Mouse (Mus musculus) olfactory bulb, adult 2 months (tissue): Measurements from ENCODE around the gene Hdhd5. TPM values are rescaled to one million over a fixed set of nuclear protein-coding genes. Genes with fewer than 3 reads are reported as not detected.

Experiments used
- H3K27ac ChIP-seq: fragments of 200-500 bp; 2 replicates; pipeline ENCODE4 v1.5.1; 2012; ENCODE audit warnings: low read depth, low read length; ENCODE audit not compliant: insufficient read depth
- H3K4me1 ChIP-seq: fragments of 200-500 bp; 2 replicates; pipeline ENCODE4 v1.6.1; 2012; ENCODE audit warnings: low read length; ENCODE audit not compliant: control insufficient read depth, insufficient read depth
- H3K4me3 ChIP-seq: fragments of 200-500 bp; 2 replicates; pipeline ENCODE4 v1.5.1; 2012; ENCODE audit warnings: mild to moderate bottlenecking, low read depth, low read length, moderate library complexity; ENCODE audit not compliant: insufficient read depth
- CTCF ChIP-seq: fragments of 200-500 bp; IDR thresholded peaks from 2 replicates; pipeline ENCODE4 v1.5.1; 2012; ENCODE audit warnings: low read depth, mild to moderate bottlenecking, low read length, moderate library complexity; ENCODE audit not compliant: insufficient read depth
- POLR2A ChIP-seq: fragments of 200-500 bp; IDR thresholded peaks from 2 replicates; pipeline ENCODE4 v1.6.1; 2012; ENCODE audit warnings: mild to moderate bottlenecking, low read depth, low read length, moderate library complexity; ENCODE audit not compliant: insufficient read depth
- WGBS: fragments of 180-500 bp; shearing (Covaris S2); methylation state at CpG from one replicate; pipeline ENCODE4 v1.1.7; 2018; 5-methylcytosine and 5-hydroxymethylcytosine counted together
- polyA plus RNA-seq: library from polyadenylated mRNA; stranded (reverse); fragments of >200 nt; gene quantifications from 2 replicates; pipeline ENCODE4 v1.2.4, GENCODE M21; 2012; ENCODE audit warnings: low replicate concordance; ENCODE audit not compliant: missing spikeins, insufficient read depth, insufficient read length

The Hdhd5 gene
- polyA plus RNA-seq, 1 experiment = not detected

DNA sequence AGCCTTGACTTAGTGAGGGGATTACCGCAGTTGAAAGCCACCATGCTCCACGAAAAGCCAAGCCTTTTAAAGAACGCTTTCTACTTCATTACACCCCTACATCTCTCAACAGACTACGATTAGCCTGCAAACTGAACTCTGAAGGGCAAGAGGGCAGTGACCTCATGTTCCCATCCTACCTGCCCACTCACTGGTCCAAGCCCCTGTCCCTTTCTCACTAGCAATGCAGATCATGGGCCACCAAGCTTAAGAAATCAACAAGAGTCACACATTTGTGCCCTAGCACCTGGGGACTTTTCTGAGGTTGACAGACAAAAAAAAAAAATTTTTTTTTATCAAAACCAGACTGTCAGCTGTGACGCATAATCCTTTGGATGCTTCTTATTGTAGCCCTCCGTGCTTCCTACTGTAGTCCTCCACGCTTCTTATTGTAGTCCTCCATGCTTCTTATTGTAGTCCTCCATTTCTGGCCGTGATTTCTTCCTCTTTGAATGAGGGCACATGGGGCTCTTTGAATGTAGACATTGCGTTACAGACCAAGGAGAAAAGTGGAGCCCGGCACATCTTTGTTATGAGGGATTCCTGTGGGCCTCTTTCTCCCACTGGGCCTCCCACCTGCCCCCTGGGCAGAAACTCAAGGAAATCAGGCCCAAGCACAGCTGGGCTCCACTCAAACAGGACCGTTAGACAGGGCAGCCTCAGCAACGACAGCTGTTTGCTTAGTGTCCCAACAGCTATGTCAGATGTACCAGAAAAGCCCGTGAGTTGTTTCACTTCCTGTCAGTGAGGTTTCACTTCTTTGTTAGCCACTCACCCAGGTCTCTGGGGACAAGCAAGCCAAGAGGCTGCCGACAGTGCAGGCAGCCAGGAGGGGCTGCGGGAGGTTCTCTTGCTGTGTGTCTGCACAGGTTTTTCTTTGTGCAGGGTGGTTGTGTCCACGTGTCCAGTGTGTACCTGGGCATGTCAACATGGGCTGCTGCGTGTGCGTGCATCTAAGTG is 36.1 kb upstream of the Hdhd5 start:
- 0 out of 2 replicates have a peak, but pooled peaks cover 5% of the 10 kb centered on the region for H3K4me1 ChIP-seq
- TF ChIP-seq POLR2A (no peak), CTCF (no peak)
- 67% methylated on average over 18 of the region's 18 CpGs for WGBS
- H3K27ac ChIP-seq = no peak overlapping the region
- H3K4me3 ChIP-seq = no peak overlapping the region

DNA sequence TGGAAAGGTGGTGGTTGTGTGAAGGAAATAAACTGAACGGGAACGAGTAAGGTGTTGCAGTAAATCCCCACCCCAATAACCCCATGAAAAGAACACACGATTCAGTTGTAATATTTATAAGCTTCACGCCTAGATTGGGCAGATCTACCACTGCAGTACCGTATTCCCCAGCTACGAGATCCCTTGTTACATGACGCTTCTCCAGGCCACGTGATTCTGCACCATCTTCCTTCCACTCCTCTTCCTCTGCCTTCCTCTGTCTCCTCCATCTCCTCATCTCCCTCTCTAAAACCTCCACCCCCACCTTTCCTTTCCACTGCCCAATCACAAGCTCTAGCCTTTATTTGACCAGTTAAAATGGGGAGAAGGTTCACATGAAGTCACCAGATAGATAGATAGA is 25.5 kb upstream of the Hdhd5 start:
- H3K4me3 ChIP-seq = no peak overlapping the region
- WGBS = 94% methylated on average over 8 of the region's 8 CpGs
- H3K27ac ChIP-seq = no peak overlapping the region
- no peaks in the 10 kb centered on the region for H3K4me1 ChIP-seq
- TF ChIP-seq POLR2A (no peak), CTCF (no peak)

DNA sequence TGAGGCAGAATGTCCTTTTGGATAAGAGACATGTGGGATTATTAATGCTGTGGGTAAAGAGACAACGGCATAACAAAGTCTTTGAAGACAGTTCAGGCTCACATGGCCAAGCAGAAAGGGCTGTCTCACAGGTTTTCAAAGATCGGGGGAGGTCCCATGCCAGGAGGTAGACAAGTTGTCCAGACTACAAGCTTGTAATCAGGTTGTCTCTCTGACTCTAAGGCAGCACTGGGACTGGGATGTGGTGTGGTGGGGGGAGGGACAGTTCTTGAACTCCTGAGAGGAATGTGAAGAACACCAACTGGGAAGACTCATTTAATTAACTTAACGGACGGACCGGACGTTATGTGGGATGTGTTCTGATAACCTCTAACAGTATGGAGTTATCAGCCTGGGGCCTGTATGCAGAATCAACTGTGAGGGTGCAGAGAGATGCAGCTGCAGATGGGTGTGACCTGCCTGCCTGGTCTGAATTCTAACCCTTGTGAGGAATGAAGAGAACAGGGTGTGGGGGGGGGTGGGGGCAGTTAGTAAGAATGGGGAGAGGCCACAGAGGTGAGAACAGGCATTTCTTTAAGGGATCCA is 25.0 kb upstream of the Hdhd5 start:
- TF ChIP-seq POLR2A (no peak), CTCF (no peak)
- Histone ChIP-seq H3K4me3 (no peak overlapping the region), H3K4me1 (no peaks in the 10 kb centered on the region), H3K27ac (no peak overlapping the region)
- WGBS = 88% methylated on average over 6 of the region's 6 CpGs

DNA sequence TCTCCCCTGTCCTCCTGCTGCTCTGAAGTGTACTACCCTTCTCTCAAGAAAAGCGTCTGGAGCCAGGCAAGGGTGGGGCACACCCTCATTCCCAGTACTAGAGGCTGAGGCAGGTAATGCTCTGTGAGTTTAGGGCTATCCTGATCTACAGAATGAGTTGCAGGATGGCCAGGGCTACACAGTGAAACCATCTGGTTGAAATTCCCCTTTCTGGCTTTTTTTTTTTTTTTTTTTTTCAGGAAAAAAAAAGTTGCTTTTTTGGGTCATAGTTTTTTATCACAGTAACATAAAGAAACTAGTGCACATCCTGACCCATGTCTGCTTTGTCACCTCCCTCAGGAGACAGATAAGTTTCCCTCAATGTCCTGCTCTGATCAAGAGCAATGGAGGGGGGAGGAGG is 24.0 kb upstream of the Hdhd5 start:
- 69% methylated on average over 1 of the region's 1 CpGs for WGBS
- Histone ChIP-seq H3K4me3 (no peak overlapping the region), H3K27ac (no peak overlapping the region), H3K4me1 (no peaks in the 10 kb centered on the region)
- TF ChIP-seq CTCF = no peak
- no peak for TF ChIP-seq POLR2A

DNA sequence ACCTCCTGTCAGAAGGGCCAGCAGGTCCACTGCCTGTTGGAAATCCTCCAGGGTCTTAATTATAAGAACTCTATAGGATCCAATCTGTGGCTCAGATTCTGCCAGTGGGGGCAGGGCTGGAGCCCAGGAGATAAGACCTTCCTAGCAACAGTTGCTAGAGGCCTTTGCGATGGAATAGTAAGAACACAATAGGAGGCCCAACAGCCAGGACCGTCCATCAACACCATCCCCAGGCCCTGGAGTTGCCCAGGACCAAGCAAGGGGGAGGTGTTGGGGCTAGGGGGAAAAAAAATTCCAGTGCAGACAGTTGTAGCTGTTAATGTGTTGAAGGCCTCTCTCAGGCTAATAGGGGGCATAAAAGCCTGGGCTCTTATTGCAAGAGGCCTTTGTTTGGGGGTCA is 19.1 kb upstream of the Hdhd5 start:
- no peak for TF ChIP-seq POLR2A
- no peak for TF ChIP-seq CTCF
- no peak overlapping the region for H3K4me3 ChIP-seq
- WGBS = 45% methylated on average over 2 of the region's 2 CpGs
- no peak overlapping the region for H3K27ac ChIP-seq
- no peaks in the 10 kb centered on the region for H3K4me1 ChIP-seq

DNA sequence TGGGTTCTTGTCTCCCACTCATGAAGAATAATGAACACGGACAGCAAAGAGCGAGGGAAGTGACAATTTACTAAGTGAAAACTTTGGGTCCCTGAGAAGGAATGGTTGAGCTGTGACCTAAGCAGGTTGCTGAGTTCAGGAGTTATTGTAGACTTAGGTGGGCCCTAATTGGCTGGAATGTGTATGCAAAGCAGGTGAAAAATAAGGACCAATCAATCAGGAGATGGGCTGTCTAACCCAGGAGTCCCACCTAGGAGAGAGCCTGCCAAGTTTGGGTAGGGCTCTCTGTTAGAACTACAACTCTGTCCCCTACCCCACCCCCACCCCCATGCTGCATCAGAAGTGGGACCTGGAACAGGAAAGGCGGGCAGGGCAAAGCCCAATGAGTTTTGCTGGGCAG is 17.5 kb upstream of the Hdhd5 start:
- 90% methylated on average over 3 of the region's 3 CpGs for WGBS
- no peak overlapping the region for H3K4me3 ChIP-seq
- no peaks in the 10 kb centered on the region for H3K4me1 ChIP-seq
- no peak for TF ChIP-seq CTCF
- no peak overlapping the region for H3K27ac ChIP-seq

DNA sequence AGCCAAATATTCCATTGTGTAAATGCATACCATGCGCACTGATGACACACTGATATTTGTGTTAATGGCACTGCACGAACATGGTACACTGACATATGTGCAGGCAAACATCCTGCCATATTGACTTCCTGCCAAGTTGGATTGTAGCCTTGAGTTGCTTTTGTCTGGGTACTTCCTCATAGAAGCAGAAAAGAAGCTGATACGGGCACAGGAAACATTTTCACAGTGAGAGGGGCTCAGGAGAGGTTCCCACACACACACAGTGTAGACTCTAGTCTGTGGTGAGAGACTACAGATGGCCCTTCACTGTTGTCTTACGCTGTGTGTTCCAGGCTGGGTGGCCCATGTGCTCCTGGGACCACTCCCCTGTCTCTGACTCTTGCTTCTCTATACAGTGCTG is 15.9 kb upstream of the Hdhd5 start:
- H3K4me1 ChIP-seq = no peaks in the 10 kb centered on the region
- TF ChIP-seq CTCF (no peak), POLR2A (no peak)
- 85% methylated on average over 4 of the region's 4 CpGs for WGBS
- H3K27ac ChIP-seq = no peak overlapping the region
- H3K4me3 ChIP-seq = no peak overlapping the region

DNA sequence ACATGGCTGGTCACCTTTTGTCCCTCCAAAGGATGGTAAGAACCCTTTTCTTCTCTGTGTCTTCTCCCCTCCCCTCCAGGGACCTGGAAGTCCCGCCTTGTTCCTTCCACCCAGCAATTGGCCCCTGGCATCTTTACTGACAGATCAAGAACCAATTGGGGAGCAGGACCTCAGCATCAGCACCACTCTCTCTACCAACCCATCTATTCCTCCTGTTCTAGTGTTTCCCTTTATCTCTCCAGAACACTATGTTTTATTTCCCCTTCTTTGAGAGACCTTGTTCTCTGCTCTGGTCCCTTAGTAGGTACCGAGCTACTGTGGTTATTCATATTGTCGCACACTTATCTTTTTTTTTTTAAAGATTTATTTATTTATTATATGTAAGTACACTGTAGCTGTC is 15.2 kb upstream of the Hdhd5 start:
- 89% methylated on average over 3 of the region's 3 CpGs for WGBS
- no peak overlapping the region for H3K27ac ChIP-seq
- H3K4me3 ChIP-seq = no peak overlapping the region
- H3K4me1 ChIP-seq = no peaks in the 10 kb centered on the region
- TF ChIP-seq CTCF = no peak
- no peak for TF ChIP-seq POLR2A

DNA sequence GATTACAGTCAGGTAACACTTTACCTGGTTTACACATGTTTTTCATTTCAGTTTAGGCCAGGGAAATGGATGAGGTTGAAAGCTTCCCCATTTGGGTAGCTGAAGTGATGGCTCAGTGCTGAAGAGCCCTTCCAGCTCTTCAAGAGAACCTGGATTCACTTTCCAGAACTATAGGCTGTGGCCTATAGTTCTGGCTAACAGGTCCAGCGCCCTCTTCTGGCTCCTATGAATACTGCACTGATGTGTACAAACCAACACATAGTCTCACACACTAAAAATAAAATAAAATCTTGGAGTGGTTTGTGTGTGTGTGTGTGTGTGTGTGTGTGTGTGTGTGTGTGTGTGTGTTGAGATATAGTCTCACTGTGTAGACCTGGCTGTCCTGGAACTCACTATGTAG is 10.9 kb upstream of the Hdhd5 start:
- Histone ChIP-seq H3K27ac (no peak overlapping the region), H3K4me1 (peaks cover 5% of the 10 kb centered on the region), H3K4me3 (no peak overlapping the region)
- no peak for TF ChIP-seq POLR2A
- no peak for TF ChIP-seq CTCF
- 7% methylated on average over 1 of the region's 1 CpGs for WGBS
